Mouse (Mus musculus) heart, embryonic 13.5 days (tissue): ENCODE data around the gene Hmmr. TPM values are rescaled to one million over a fixed set of nuclear protein-coding genes. Genes with fewer than 3 reads are reported as not detected.
A peak's percentile ranks its signal among the peaks of the same experiment; 100 is the strongest.
"Not testable (repeated sequence)": the region's sequence is repeated elsewhere in the genome, so short reads cannot be mapped to it uniquely, and the experiment has no call there.

ENCODE experiments used
- ATAC-seq: fragments of 200-750 bp; cut with Nextera tagmentation; 2 replicates; pipeline ENCODE4 v1.8.0; 2017; ENCODE audit warnings: moderate TSS enrichment; ENCODE audit not compliant: insufficient number of reproducible peaks, low FRiP score, low TSS enrichment; ENCODE audit errors: extremely low read depth
- H3K27ac ChIP-seq: fragments of 300-500 bp; sonication (generic); replicated peaks from 2 replicates; pipeline ENCODE4 v1.5.1; 2015; ENCODE audit warnings: moderate library complexity, mild to moderate bottlenecking, inconsistent platforms
- H3K27me3 ChIP-seq: fragments of 300-500 bp; sonication (generic); replicated peaks from 2 replicates; pipeline ENCODE4 v1.6.1; 2015; ENCODE audit warnings: mild to moderate bottlenecking, inconsistent platforms
- H3K36me3 ChIP-seq: fragments of 300-500 bp; sonication (generic); 2 replicates; pipeline ENCODE4 v1.6.1; 2015; ENCODE audit warnings: mild to moderate bottlenecking, inconsistent platforms
- H3K4me1 ChIP-seq: fragments of 300-500 bp; sonication (generic); 2 replicates; pipeline ENCODE4 v1.6.1; 2015; ENCODE audit warnings: inconsistent platforms
- H3K4me2 ChIP-seq: fragments of 300-500 bp; sonication (generic); 2 replicates; pipeline ENCODE4 v1.6.1; 2015; ENCODE audit warnings: inconsistent platforms, mild to moderate bottlenecking, moderate library complexity
- H3K4me3 ChIP-seq: fragments of 300-500 bp; sonication (generic); 2 replicates; pipeline ENCODE4 v1.5.1; 2015; ENCODE audit warnings: moderate library complexity, mild to moderate bottlenecking, inconsistent platforms
- H3K9ac ChIP-seq: fragments of 300-500 bp; sonication (generic); 2 replicates; pipeline ENCODE4 v1.6.1; 2015; ENCODE audit warnings: inconsistent platforms, mild to moderate bottlenecking, moderate library complexity
- H3K9me3 ChIP-seq: fragments of 300-500 bp; sonication (generic); 2 replicates; pipeline ENCODE4 v1.6.1; 2016; ENCODE audit warnings: inconsistent platforms
- WGBS: fragments of 180-500 bp; shearing (Covaris S2); methylation state at CpG from one replicate; pipeline ENCODE4 v1.1.7; 2015; ENCODE audit warnings: mixed read lengths; 5-methylcytosine and 5-hydroxymethylcytosine counted together
- polyA plus RNA-seq: library from polyadenylated mRNA; unstranded; fragments of >200 nt; fragmentation: Nextera tagmentation; extraction: Ambion mirVana; gene quantifications from 2 replicates; pipeline ENCODE4 v1.2.1, GENCODE M21; 2015

Hmmr gene
- polyA plus RNA-seq, 1 experiment from 2014 or later: 45.6 TPM

DNA sequence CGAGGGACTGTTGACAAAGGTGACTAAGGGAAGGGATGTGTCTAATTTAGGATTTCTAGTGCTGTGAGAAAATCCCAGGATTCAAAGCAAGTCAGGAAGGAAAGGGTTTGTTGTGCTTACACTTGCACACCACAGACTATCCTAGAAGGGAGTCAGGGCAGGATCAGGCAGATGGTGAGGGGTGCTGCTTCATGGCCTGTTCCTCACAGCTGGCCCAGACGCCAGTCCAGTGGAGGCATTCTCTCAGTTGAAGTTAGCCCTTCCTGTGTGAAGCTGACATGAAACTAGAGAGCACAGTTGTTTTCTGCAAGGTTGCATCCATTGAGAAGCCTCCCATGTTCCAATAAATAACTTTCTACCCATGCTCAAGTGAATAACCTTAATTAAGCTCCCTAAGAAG lies 14.5 kb upstream of the Hmmr start:
- Histone ChIP-seq H3K4me1 (peaks cover 7% of the 10 kb centered on the region), H3K27me3 (no peaks in the 10 kb centered on the region), H3K4me2 (no peak overlapping the region), H3K36me3 (peaks cover 45% of the 10 kb centered on the region), H3K9me3 (no peaks in the 10 kb centered on the region), H3K4me3 (no peak overlapping the region), H3K9ac (no peak overlapping the region), H3K27ac (no peak overlapping the region; the same call in 1 of the 2 replicates)
- 53% methylated on average over 2 of the region's 2 CpGs for WGBS
- no peak for ATAC-seq

DNA sequence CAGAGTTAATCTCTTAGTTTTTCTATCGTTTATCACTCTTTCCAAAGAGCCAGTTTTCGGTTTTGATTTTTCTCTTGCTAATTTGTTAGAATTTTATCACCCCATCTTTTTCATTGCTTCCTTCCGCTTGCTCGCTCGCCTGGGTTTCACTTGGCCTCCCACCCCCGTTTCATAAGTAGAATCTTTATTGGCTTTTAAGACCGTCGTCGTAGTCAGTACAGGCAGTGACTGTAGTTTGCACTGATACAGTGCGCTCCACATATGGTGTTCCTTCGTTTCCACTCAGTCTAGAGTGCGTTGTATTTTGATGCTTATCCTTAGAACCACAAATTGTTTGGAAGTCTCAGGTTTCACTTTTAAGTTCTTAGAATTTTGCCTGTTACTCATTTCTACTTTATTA lies 13.1 kb upstream of the Hmmr start:
- Histone ChIP-seq H3K27ac (no peak overlapping the region), H3K4me2 (no peak overlapping the region), H3K4me1 (no peaks in the 10 kb centered on the region), H3K4me3 (no peak overlapping the region), H3K9me3 (no peaks in the 10 kb centered on the region), H3K9ac (no peak overlapping the region), H3K27me3 (no peaks in the 10 kb centered on the region), H3K36me3 (peaks cover 42% of the 10 kb centered on the region)
- 86% methylated on average over 12 of the region's 12 CpGs for WGBS
- no peak for ATAC-seq

DNA sequence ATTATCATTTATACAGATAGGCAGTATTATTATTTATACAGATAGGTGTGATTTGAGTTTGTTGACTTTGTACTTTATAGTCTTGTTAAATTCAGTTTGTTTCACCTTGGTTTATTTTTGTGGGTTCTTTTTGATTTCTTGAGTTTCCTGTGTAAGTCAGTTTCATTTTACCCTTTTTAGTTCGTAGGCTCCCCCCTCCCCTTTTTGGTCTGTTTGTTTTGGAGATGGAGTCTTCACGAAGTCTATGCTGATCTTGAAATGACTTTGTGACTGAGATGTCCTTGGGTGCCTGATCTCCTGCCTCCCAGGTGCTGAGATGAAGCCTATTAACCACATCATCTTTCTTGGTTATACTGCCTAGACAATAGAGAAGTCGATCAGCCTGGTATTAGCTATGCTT lies 11.1 kb upstream of the Hmmr start:
- Histone ChIP-seq H3K27ac (no peak overlapping the region), H3K9me3 (no peaks in the 10 kb centered on the region), H3K27me3 (no peaks in the 10 kb centered on the region), H3K4me2 (no peak overlapping the region), H3K9ac (no peak overlapping the region), H3K36me3 (peaks cover 40% of the 10 kb centered on the region), H3K4me1 (no peaks in the 10 kb centered on the region), H3K4me3 (no peak overlapping the region)
- ATAC-seq: no peak
- 84% methylated on average over 3 of the region's 3 CpGs for WGBS

DNA sequence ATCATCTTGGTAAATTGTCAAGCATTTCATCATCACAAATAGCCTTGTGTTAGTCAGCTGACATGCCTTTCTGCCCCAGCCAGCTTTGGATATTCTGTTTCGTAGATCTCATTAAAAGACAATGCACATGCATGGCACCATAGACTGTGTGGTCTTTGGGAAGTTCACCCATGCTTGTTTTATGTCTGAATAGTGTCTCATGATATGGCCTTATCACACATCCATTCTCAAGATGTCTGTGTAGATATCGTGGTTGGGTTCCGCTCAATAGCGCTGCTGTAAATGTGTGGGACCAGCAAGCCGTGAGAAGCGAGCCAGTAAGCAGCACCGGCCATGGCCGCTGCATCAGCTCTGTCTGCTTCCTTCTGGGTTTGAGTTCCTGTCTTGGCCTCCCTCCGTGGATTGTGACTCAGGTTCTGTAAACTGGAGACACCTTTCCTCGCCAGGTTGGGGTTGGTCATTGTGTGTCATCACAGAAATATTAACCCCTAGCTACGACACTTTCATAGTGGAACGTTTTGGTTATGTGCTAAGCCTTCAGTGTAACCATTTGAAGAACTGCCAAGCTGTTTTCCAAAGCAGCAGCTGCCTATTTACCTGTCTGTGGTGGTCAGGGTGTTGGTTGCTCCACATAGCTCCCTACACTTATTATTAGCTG lies 8.5 kb upstream of the Hmmr start:
- Histone ChIP-seq H3K36me3 (peaks cover 50% of the 10 kb centered on the region), H3K4me3 (no peak overlapping the region), H3K9me3 (no peaks in the 10 kb centered on the region), H3K9ac (no peak overlapping the region), H3K27me3 (no peaks in the 10 kb centered on the region), H3K27ac (no peak overlapping the region), H3K4me1 (no peaks in the 10 kb centered on the region), H3K4me2 (no peak overlapping the region)
- ATAC-seq: no peak
- WGBS: 86% methylated on average over 12 of the region's 12 CpGs

DNA sequence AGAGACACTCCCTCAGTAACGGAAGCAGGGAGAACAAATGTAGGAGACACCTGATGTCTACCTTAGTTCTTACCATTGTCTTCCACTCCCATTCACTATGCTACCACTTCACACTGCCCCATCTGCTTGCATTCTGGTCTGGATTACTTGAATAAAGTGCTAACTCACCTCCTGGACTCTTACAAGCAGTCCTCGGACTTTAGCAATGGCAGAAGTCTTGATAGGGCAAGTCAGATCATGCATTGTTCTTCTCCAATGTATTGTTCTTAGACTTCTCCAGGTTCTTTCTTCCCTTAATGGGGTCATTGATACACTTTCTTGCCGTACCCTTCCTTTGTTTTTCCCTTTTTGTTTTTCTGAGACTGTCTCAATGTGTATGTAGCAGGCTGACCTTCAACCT lies 4.1 kb upstream of the Hmmr start:
- no peaks in the 10 kb centered on the region for H3K27me3 ChIP-seq
- WGBS: 89% methylated on average over 3 of the region's 3 CpGs
- no peak overlapping the region for H3K9ac ChIP-seq
- no peak overlapping the region for H3K27ac ChIP-seq
- ATAC-seq: no peak
- H3K4me3 ChIP-seq: no peak overlapping the region
- no peaks in the 10 kb centered on the region for H3K9me3 ChIP-seq
- no peak overlapping the region for H3K4me2 ChIP-seq
- peaks cover 60% of the 10 kb centered on the region for H3K36me3 ChIP-seq
- H3K4me1 ChIP-seq: peaks cover 21% of the 10 kb centered on the region

DNA sequence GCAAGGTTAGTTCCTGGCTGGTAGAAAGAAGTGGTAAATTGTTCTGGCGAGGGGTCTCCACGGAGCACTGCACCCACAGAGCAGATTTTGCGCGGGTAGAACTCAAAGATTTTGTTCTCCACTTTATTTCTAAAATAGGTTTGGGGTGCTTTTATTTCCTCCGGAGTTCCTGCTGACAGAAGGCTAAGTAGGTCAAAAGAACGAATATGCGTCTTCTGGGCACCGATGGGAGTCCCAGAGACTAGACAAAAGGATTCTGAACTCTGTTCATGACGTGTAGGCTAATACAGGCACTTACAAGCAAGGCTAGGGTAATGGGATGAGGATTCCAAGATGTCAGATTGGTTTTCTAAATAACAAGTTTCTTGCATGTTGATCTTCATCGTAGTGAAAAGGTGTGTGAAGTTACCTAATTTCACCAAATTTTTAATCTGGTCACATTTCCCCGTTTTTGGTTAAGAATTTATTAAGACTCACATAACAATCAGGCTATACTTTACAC lies 1.1 kb upstream of the Hmmr start:
- H3K27me3 ChIP-seq: no peaks in the 10 kb centered on the region
- H3K9me3 ChIP-seq: no peaks in the 10 kb centered on the region
- peak overlapping the region; percentile 88 for H3K4me3 ChIP-seq
- peak overlapping the region; percentile 87 for H3K4me2 ChIP-seq
- H3K27ac ChIP-seq: peak overlapping the region; percentile 85
- 4% methylated on average over 11 of the region's 11 CpGs for WGBS
- no peak for ATAC-seq
- peaks cover 41% of the 10 kb centered on the region for H3K36me3 ChIP-seq
- H3K4me1 ChIP-seq: peaks cover 39% of the 10 kb centered on the region
- peak overlapping the region; percentile 96 for H3K9ac ChIP-seq

DNA sequence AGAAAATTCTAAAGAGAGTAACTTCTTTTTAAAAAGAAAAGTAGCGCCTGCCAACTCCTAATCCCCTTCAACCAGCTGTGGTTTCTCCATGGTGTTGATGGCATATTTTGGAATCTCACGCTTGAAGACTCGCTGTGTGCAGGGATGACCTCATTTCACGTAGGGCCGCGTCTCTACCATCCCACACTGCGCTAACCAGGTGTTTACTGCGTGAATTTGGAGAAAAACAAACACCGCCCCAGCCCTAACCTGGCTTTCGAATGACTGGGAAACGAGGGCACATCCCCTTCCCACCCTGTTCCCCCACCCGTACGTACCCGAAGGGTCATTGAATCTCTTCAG lies 254 bp downstream of the Hmmr start:
- peak overlapping the region; percentile 83 for H3K9ac ChIP-seq
- ATAC-seq: no peak
- WGBS: under 1% methylated on average over 14 of the region's 14 CpGs
- H3K27me3 ChIP-seq: no peaks in the 10 kb centered on the region
- peak overlapping the region; percentile 41 for H3K27ac ChIP-seq
- peaks cover 39% of the 10 kb centered on the region for H3K4me1 ChIP-seq
- H3K4me2 ChIP-seq: peak overlapping the region; percentile 89
- H3K9me3 ChIP-seq: no peaks in the 10 kb centered on the region
- H3K4me3 ChIP-seq: peak overlapping the region; percentile 88
- peaks cover 41% of the 10 kb centered on the region for H3K36me3 ChIP-seq

DNA sequence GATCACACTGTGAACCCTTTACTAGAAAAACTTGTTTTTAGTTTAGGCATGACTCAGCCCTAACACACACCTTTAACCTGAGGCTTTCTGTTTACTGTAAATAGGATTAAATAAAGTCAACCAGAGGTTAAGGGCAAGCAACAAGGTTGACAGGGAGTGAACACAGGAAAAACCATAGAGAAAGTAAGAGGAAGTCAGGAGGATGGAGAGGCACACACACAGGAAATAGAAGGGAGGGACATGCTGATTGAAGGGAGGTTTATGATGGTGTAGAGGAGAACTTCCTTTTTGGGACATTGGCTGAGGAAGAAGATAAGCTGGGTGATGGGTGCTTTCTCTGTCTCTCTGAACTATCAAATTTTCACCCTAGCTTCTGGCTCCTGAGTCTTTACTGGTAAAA lies 14.9 kb downstream of the Hmmr start:
- Histone ChIP-seq H3K27me3 (no peaks in the 10 kb centered on the region), H3K4me1 (no peaks in the 10 kb centered on the region), H3K9me3 (no peaks in the 10 kb centered on the region), H3K9ac (no peak overlapping the region), H3K27ac (no peak overlapping the region), H3K4me2 (no peak overlapping the region), H3K4me3 (no peak overlapping the region), H3K36me3 (peaks cover 95% of the 10 kb centered on the region)
- ATAC-seq: no peak

DNA sequence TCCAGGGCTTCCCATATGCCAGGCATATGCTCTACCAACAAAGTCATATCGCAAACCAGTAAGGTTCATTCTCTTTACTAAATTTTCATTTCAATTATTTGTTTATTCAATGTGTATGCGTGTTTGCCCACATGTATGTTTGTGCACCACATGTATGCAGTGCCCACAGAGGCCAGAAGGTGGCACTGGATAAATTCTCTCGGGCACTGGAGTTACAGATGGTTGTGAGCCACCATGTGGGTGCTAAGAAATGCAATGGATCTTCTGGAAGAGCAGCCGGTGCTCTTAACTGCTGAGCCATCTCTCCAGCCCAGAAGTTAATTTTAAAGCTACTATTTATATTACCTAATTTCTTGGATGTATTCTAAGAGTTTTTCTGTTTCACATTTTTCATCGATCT lies 17.7 kb downstream of the Hmmr start:
- Histone ChIP-seq H3K4me3 (no peak overlapping the region), H3K4me2 (no peak overlapping the region), H3K9ac (no peak overlapping the region), H3K36me3 (peaks cover 95% of the 10 kb centered on the region), H3K27ac (no peak overlapping the region), H3K27me3 (no peaks in the 10 kb centered on the region), H3K9me3 (no peaks in the 10 kb centered on the region), H3K4me1 (no peaks in the 10 kb centered on the region)
- ATAC-seq: no peak
- WGBS: 92% methylated on average over 5 of the region's 5 CpGs

DNA sequence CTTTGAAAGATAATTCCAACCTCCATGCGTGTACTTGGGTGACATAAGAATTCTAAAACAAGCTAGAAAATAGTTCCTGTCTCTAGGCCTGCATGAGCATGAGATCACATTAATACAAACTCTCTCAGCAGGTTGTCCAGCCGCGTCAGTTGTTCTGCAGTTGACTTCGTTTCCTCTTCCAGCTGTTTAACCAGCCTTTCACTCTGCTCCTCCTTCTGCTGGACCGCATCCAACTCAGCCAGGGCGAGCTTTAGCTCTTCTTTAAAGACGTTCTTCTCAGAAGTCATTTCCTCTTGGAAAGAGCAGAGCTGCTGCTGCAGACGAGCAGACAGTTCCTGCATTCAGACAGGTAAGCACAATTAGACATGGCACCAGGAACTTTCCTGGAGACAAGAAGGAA lies 19.4 kb downstream of the Hmmr start:
- WGBS: 76% methylated on average over 8 of the region's 8 CpGs
- Histone ChIP-seq H3K9me3 (no peaks in the 10 kb centered on the region), H3K4me1 (no peaks in the 10 kb centered on the region), H3K4me3 (no peak overlapping the region), H3K4me2 (no peak overlapping the region), H3K9ac (no peak overlapping the region), H3K36me3 (peaks cover 96% of the 10 kb centered on the region), H3K27ac (no peak overlapping the region), H3K27me3 (no peaks in the 10 kb centered on the region)
- no peak for ATAC-seq

DNA sequence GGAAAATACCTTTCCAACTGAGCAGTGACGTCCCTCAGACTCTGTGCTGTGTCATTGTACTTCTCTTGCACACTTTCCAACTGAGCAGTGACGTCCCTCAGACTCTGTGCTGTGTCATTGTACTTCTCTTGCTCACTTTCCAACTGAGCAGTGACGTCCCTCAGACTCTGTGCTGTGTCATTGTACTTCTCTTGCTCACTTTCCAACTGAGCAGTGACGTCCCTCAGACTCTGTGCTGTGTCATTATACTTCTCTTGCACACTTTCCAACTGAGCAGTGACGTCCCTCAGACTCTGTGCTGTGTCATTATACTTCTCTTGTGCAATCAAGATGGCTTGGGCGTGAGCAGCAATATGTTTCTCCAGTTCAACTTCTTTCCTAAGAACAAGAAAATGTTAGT lies 23.3 kb downstream of the Hmmr start:
- H3K4me1 ChIP-seq, H3K4me3 ChIP-seq, H3K27me3 ChIP-seq, H3K4me2 ChIP-seq, H3K27ac ChIP-seq, H3K9ac ChIP-seq, H3K9me3 ChIP-seq, ATAC-seq: not testable (repeated sequence)
- 86% methylated on average over 6 of the region's 6 CpGs for WGBS
- H3K36me3 ChIP-seq: peaks cover 95% of the 10 kb centered on the region

DNA sequence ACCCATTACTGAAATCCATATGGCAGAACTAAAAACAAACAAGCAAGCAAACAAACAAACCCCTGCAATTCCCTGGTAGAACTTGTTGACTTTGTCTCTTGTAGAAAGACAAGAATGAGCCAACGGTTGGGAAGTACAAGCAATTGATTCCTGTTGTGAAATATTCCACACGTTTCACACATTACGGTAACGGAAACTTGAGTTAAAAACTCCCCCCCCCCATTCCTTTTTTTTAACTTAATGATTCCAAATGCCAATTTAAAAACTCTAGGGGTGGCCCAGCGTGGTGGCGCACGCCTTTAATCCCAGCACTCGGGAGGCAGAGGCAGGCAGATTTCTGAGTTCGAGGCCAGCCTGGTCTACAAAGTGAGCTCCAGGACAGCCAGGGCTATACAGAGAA lies 38.1 kb downstream of the Hmmr start, which contains the start of gene Mat2b:
Gene Mat2b (minus strand): TSS at position 101 of the 400 bp plus-strand sequence.
- Histone ChIP-seq H3K4me1 (peaks cover 17% of the 10 kb centered on the region), H3K4me2 (peak within 1 kb of the TSS; percentile 98)
- 88% methylated on average over 9 of the region's 9 CpGs for WGBS

More for the DNA sequence above, 38.1 kb downstream of the Hmmr start, which contains the start of gene Mat2b:
- Histone ChIP-seq H3K4me3 (peak within 1 kb of the TSS; percentile 96), H3K9ac (peak within 1 kb of the TSS; percentile 90), H3K36me3 (peaks cover 7% of the 10 kb centered on the region), H3K9me3 (no peaks in the 10 kb centered on the region), H3K27ac (peak within 1 kb of the TSS; percentile 98), H3K27me3 (no peaks in the 10 kb centered on the region)
- no peak for ATAC-seq
